Comparison of ENCODE assay signal across 8 mouse cellular contexts in the genomic region with DNA sequence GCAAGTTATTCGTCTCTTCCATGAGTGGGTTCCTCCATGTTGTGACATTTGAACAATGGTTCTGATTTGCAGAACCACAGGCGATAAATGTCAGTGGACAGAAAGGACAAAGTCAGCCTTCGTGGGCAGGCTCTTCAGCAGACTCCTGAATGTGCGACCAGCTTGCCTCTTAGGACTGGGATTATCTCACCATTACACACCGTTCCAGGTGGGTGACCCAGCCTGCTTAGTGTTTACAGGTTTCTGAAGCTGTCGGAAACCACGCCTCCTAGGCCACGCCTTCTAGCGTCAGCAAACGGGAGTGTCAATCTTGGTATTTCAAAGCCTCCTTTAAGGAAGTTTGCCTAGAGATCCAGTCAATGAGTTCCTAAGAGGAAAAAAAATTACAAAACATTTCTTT. TPM values are rescaled to one million over a fixed set of nuclear protein-coding genes. Genes with fewer than 3 reads are reported as not detected.
DNase-seq lines count a peak whose midpoint lies in the region; ATAC-seq and TF ChIP-seq lines count a peak whose summit lies in the region.

No protein-coding gene starts in this region.

- peaks cover 16% of the 10 kb centered on the region for H3K4me1 ChIP-seq in intestine, embryonic 16.5 days (ENCODE audit: control insufficient read depth, insufficient read depth, low read length)
- peaks cover 16% of the 10 kb centered on the region for H3K4me1 ChIP-seq in limb, embryonic 14.5 days (ENCODE audit: control insufficient read depth, insufficient read depth, low read length)
- peaks cover 27% of the 10 kb centered on the region for H3K4me1 ChIP-seq in midbrain, embryonic 15.5 days

- H3K4me2 ChIP-seq in intestine, embryonic 16.5 days (ENCODE audit: low read depth, low read length): peak overlapping the region; percentile 94
- peak overlapping the region; percentile 94 for H3K4me2 ChIP-seq in limb, embryonic 14.5 days (replicated peaks; ENCODE audit: low read depth, low read length, severe bottlenecking)
- H3K4me2 ChIP-seq in midbrain, embryonic 15.5 days: peak overlapping the region; percentile 92

- DNase-seq in right cerebral cortex, adult 18-20 months: peak; percentile 33
- no peak for DNase-seq in right cerebral cortex, postnatal 25 days
- DNase-seq in embryo, embryonic 10.5 days (ENCODE audit: low spot score): peak; percentile 83
- peak; percentile 67 to 70 for DNase-seq in gastrocnemius, postnatal 36 days
- peak; percentile 74 for DNase-seq in limb, embryonic 14.5 days (ENCODE audit: low spot score)
- peak; percentile 94 for DNase-seq in splenic B cell, adult 2 months (ENCODE audit: low read depth, low spot score)

- no peak for TF ChIP-seq POLR2A in limb, embryonic 14.5 days (IDR thresholded peaks at IDR 0.05; ENCODE audit: borderline replicate concordance, extremely low read depth, insufficient read depth, insufficient read length)

- no peaks in the 10 kb centered on the region for H3K36me3 ChIP-seq in intestine, embryonic 16.5 days (ENCODE audit: control insufficient read depth, insufficient read depth, low read length)
- peaks cover 2% of the 10 kb centered on the region for H3K36me3 ChIP-seq in limb, embryonic 14.5 days (ENCODE audit: control insufficient read depth, insufficient read depth, low read length)
- 0 out of 2 replicates have a peak, but pooled peaks cover 2% of the 10 kb centered on the region for H3K36me3 ChIP-seq in midbrain, embryonic 15.5 days (replicated peaks)
- no peaks in the 10 kb centered on the region; the same call in 1 of the 2 replicates for H3K36me3 ChIP-seq in splenic B cell, adult 2 months (ENCODE audit: control insufficient read depth, insufficient read depth, low read length, poor library complexity, severe bottlenecking)

- intact Hi-C loops in gastrocnemius, postnatal 36 days (cut with DNase I): no loop called here

- peak overlapping the region; percentile 94 for H3K9ac ChIP-seq in intestine, embryonic 16.5 days (ENCODE audit: low read depth, low read length)
- peak overlapping the region; percentile 93 for H3K9ac ChIP-seq in limb, embryonic 14.5 days (ENCODE audit: low read depth, low read length, severe bottlenecking)
- H3K9ac ChIP-seq in midbrain, embryonic 15.5 days: peak overlapping the region; percentile 97

- WGBS in intestine, embryonic 16.5 days: under 1% methylated on average over 10 of the region's 10 CpGs
- 1% methylated on average over 10 of the region's 10 CpGs for WGBS in limb, embryonic 14.5 days
- WGBS in midbrain, embryonic 15.5 days: 0% methylated on average over 10 of the region's 10 CpGs

- no peaks in the 10 kb centered on the region for H3K9me3 ChIP-seq in intestine, embryonic 16.5 days (ENCODE audit: control insufficient read depth, low read length)
- H3K9me3 ChIP-seq in limb, embryonic 14.5 days (ENCODE audit: control insufficient read depth, low read length): no peaks in the 10 kb centered on the region
- H3K9me3 ChIP-seq in midbrain, embryonic 15.5 days: no peaks in the 10 kb centered on the region

- H3K4me3 ChIP-seq in intestine, embryonic 16.5 days (ENCODE audit: low read length): peak overlapping the region; percentile 87
- H3K4me3 ChIP-seq in limb, embryonic 14.5 days (replicated peaks; ENCODE audit: low read length): peak overlapping the region; percentile 93
- H3K4me3 ChIP-seq in midbrain, embryonic 15.5 days: peak overlapping the region; percentile 92

- ATAC-seq in intestine, embryonic 16.5 days: peak; percentile 53
- no peak for ATAC-seq in limb, embryonic 14.5 days (ENCODE audit: low FRiP score, low read depth)
- ATAC-seq in midbrain, embryonic 15.5 days (replicated peaks): peak; percentile 53

- no peaks in the 10 kb centered on the region for H3K27me3 ChIP-seq in intestine, embryonic 16.5 days (replicated peaks; ENCODE audit: control insufficient read depth, insufficient read depth, low read length)
- H3K27me3 ChIP-seq in limb, embryonic 14.5 days (ENCODE audit: control insufficient read depth, insufficient read depth, low read length): no peaks in the 10 kb centered on the region
- no peaks in the 10 kb centered on the region for H3K27me3 ChIP-seq in midbrain, embryonic 15.5 days (replicated peaks)
- no peaks in the 10 kb centered on the region for H3K27me3 ChIP-seq in splenic B cell, adult 2 months (ENCODE audit: control insufficient read depth, insufficient read depth, low read length, poor library complexity, severe bottlenecking)

- H3K27ac ChIP-seq in intestine, embryonic 16.5 days (ENCODE audit: low read length): peak overlapping the region; percentile 92
- H3K27ac ChIP-seq in limb, embryonic 14.5 days (replicated peaks; ENCODE audit: low read depth, low read length): peak overlapping the region; percentile 90
- peak overlapping the region; percentile 90 for H3K27ac ChIP-seq in midbrain, embryonic 15.5 days

RNA-seq across cellular contexts. Expression of gene Slc25a51, which starts 0.7 kb away (rescaled TPM):
- 10 to 100 TPM; 80.1 to 89.9 TPM for total RNA-seq in gastrocnemius, postnatal 36 days (2021)
- 50.3 and 55.5 TPM in 2 replicates for polyA plus RNA-seq in intestine, embryonic 16.5 days (2015; fragmentation: Nextera tagmentation; extraction: Ambion mirVana)
- polyA plus RNA-seq in limb, embryonic 14.5 days (2012; rRNA removed): 85.5 and 122 TPM in 2 replicates
- polyA plus RNA-seq in limb, embryonic 14.5 days (2014; fragmentation: Nextera tagmentation; extraction: Ambion mirVana): 41.5 and 45.1 TPM in 2 replicates
- polyA plus RNA-seq in midbrain, embryonic 15.5 days (2015; fragmentation: Nextera tagmentation; extraction: Ambion mirVana): 72.1 and 77.6 TPM in 2 replicates
